ENCODE assay signal across 12 mouse cellular contexts in genomic region chr14:33549856-33550255, GRCm38 (mm10). TPM values are rescaled to one million over a fixed set of nuclear protein-coding genes. Genes with fewer than 3 reads are reported as not detected.
DNase-seq lines count a peak whose midpoint lies in the region; ATAC-seq and TF ChIP-seq lines count a peak whose summit lies in the region.
"Had no signal": no experiment of that assay in that cellular context is flagged by ENCODE, and none has a peak within 500 bp of the region (broad histone marks: within the 10 kb centered on the region; RNA-seq: fewer than 3 reads in every experiment).

No protein-coding gene starts in this region.

- 0 out of 2 replicates have a peak, but pooled peaks have one; percentile 33 for ATAC-seq in frontal cortex, adult (ENCODE audit: low TSS enrichment)
- ATAC-seq in cerebellum, adult (ENCODE audit: insufficient number of reproducible peaks, low FRiP score, low TSS enrichment), result peak; percentile 81
- no peak for ATAC-seq in megakaryocyte, adult 5-6 weeks (ENCODE audit: poor library complexity, severe bottlenecking)
- ATAC-seq: Patski had no signal

- no peak for TF ChIP-seq CTCF in layer of hippocampus, adult 2 months (conservative IDR thresholded peaks at IDR 0.05)

- DNase-seq in frontal cortex, postnatal 36 days (ENCODE audit: low spot score in 2 of 2), result no peak
- peak; percentile 73 to 78 for DNase-seq in cerebellum, postnatal 25 days
- DNase-seq in layer of hippocampus, adult 2 months (ENCODE audit: low spot score in 2 of 2), result peak; percentile 46 to 67
- no peak for DNase-seq in Muller cell, postnatal 12 days (ENCODE audit: inconsistent ontology term)
- no peak for DNase-seq in gastrocnemius, postnatal 25 days

- peak overlapping the region; percentile 67 for H3K27ac ChIP-seq in layer of hippocampus, adult 2 months
- H3K27ac ChIP-seq: embryonic facial prominence, embryonic 12.5 days; limb, embryonic 13.5 days; stomach, postnatal 0 days had no signal

- H3K4me3 ChIP-seq in layer of hippocampus, adult 2 months, result no peak overlapping the region
- H3K4me3 ChIP-seq: embryonic facial prominence, embryonic 12.5 days; limb, embryonic 13.5 days had no signal

RNA-seq across cellular contexts. Expression of gene Ptpn20, which starts 39.2 kb away (rescaled TPM):
- total RNA-seq in layer of hippocampus, adult 2 months (2021), result under 1 TPM; 0.59 to 0.96 TPM
- total RNA-seq in gastrocnemius, postnatal 25 days (2021), result not detected
- not detected in 2 replicates for total RNA-seq in megakaryocyte, adult 5-6 weeks (2015)
- not detected in 2 replicates for total RNA-seq in megakaryocyte, adult 5-6 weeks (2017)

Comparison
In these comparisons a context has a peak if more than half of its experiments do, and no peak if none do; other contexts are left out.
1. DNase-seq: peak in cerebellum, postnatal 25 days (2 of 2) and layer of hippocampus, adult 2 months (2 of 2); none in frontal cortex, postnatal 36 days (0 of 2), Muller cell, postnatal 12 days (single experiment) and gastrocnemius, postnatal 25 days (single experiment).